Mouse (Mus musculus) c-Kit-positive CD71-negative TER-119-negative erythroid progenitor cells, embryonic 14.5 days (primary cell): ENCODE data around the gene Rp9.

Source experiments
- DNase-seq: peaks from one replicate; pipeline ENCODE4 v3.0.0-alpha.2; 2013; ENCODE audit warnings: low read depth

Rp9 gene

DNA sequence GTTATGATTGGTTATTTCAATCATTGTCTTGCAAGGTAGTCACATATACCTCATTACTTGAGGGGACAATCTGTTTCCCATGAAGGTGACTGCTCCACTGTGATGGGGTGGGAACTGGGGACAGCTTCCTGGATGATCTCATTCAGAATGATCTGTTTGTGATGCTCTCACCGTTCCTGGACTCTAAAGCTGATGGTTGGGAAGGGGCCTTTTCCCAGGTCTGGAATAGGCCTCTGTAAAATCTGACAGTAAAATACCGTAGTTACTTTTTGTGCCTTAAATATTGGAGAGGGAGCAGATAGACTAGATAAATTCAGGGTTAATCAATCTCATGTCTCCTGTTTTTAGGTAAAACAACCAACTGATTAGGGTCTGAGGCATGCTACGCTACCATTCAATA lies at the start of gene Rp9:
Gene Rp9 (minus strand): TSS at position 101 of the 400 bp plus-strand sequence.
- no peak for DNase-seq

GRCm38 (mm10) chr9:22518394-22519041 lies 49.0 kb upstream of the Rp9 start:
- peak; percentile 46 for DNase-seq

DNA sequence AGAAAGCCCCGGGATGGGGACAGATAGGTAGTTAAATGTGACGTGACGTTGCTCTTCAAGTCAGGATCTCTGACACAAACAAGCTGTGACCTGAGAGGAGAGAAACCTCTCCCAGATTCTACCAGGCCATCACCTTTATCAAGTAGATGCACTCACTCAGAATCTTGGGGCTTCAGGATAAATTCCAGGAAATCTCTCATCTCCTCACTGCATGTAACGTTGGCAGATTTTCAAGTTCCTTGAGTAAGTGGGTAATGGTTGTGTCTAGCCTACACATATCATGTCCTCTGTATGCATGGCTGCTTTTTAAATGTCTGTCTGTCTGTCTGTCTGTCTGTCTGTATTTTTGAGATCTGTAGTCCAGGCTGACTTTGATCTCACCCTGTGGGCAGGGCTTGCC lies 45.5 kb upstream of the Rp9 start:
- no peak for DNase-seq

- no peak for DNase-seq
Observed at GRCm38 (mm10) chr9:22505574-22505973, 36.0 kb upstream of the Rp9 start.

DNA sequence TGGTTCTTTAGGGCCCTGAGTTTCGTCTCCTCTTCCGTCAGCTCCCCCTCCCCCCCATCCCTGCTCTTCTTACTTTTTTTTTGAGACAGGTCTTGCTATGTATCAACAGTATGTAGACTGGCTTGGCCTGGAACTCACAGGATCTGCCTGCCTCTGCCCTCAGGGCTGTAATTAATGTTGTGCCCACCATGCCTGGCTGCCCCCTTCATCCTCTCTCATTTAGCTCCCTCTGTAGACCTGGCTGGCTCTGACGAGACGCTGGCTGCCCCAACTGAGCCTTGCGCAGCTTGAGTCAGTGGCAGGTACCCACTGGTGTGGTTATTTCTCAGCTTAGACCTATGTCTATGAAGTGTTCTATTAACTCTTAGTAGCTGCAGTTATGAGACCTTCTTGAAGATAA lies 34.0 kb upstream of the Rp9 start:
- no peak for DNase-seq

DNA sequence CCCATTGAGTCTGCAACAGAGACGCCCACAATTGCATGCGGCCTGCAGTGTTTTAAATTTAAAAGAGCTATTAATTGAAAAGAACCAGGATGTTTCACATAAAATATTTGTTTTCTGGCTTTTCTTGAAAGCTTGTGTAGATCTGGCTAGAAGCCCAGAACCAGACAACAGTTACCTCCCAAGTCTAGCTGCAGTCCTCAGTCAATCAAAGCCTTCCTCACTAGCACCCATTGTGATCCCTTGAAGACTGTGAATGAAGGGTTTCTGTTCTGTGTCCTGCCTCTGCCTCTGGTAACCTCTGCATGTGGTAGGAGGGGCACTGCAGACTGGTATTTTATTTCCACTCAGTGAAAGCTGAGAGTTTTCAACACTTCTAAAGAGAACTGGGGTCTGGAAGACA lies 33.4 kb upstream of the Rp9 start:
- DNase-seq = no peak

DNA sequence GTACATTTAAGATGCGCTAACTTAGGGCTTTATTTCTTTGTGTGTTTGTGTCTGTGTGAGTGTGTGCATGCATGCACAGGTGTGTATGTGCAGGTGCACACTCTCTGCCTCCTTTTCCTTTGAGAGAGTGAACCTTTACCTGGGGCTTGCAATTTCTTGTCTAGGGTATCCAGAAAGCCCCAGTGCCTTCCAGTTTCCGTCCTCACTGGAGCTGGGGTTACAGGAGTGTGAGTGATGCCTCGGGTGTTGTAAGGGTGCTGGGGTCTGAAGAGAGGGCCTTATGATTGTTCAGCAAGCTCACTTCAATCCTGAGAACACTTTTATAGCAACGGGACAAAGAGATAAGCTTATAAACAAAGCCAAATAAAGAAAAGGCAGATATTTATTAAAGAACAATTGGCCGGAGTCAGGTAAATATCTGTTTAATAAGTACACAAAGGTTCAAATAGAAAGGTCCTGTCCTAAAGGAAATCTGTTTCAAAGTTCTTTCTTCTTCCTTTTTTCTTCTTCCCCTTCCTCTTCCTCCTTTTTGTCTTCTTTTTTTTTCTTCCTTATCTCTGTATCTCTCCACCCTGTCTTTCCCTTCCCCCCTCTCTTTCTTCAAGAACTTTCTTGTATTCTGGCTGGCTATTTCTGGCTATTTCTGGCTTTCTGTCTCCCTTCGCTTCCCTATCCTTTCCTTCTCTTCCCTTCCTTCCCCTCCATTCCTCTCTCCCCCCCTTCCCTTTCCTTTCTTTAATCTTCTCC lies 27.7 kb upstream of the Rp9 start:
- DNase-seq = no peak

DNA sequence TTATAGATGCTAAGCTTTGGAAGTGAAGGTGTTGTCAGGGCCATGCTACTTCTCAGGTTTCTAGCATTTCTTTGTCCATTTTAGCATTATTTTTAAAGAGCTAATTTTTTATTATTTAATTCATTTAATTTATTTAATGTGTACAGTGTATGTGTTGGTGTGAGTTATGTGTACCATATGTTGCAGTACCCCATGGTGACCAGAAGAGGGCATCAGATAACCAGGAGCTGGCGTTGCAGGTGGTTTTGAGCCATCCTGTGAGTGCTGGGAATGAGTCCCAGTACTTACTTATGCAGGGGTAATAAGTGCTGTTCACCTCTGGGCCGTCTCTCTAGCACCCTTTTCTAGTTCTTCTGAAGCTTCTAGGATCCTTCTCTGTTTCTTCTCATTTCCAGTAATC lies 25.6 kb upstream of the Rp9 start:
- DNase-seq = no peak

GRCm38 (mm10) chr9:22494203-22494807 lies 24.8 kb upstream of the Rp9 start:
- no peak for DNase-seq

DNA sequence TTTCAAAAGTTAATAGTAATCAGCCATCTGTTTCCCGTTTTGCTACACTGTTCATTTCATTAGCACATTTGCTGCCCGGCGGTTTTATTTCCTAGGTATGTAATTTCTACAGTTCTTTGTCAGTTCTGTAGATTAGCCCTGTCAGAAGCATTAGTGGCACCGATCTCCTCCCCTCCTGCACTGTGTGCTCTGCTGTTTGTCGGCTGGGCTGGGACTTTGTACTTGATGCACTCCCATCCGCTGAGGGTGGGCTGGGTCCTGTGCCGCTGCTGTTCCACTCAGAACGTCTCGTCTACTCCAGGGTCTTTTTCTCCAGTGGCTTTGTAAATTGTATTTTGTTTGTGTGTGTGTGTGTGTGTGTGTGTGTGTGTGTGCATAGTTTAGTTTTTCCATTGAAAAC lies 19.4 kb upstream of the Rp9 start:
- no peak for DNase-seq

DNA sequence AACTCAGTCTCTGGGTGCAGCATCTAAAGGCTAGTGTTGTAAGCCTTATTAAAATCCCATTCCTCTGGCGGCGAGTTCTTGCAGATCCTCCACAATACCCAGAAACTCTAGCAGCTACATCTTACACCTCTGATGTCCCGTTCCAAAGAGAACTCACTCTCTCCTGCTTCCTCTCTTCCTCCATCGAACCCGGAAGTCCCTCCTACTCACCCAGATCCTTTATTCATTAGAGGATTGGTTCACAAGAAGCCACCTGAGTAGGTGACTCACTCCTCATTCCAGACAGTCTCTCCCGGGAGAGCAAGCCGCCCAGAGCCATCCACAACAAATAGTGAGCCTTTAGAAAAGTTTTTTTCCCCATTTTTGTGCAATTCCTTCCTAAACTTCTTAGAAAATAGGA lies 16.7 kb upstream of the Rp9 start:
- no peak for DNase-seq

DNA sequence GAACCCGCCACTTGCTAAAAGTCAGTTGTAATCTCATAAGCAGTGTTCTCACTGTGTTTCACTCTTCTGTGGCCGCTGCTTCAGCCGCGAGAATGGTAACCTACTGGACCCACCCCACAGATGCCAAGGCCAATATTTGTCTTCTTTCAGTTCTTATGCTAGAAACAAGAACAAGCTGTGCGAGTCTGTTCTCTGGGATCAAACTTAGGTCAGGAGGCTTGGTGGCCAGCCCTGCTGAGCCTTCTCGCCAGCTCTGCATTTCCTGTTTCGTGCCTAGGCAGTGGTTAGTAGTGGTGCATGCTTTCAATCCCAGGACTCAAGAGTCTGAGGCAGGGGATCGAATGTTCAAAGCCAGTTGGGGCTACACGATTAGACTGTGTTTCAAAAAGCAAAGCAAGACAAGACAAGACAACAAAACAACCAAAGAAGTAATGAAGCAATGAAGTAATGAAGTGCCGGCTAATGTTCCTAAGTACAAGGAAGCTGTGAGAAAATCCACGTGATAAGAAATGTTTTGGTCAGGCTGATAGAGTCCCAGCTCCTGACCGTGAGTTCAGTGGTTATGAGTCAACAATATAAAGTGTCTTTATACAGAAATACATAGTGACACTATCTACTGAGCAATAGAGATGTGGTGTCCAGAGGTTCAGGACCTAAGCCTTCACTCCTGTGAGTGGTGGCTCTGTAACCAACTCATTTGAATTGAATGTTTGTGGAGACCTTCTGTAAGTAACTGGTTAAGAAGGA lies 15.2 kb upstream of the Rp9 start:
- DNase-seq = no peak

GRCm38 (mm10) chr9:22483866-22484561 lies 14.5 kb upstream of the Rp9 start:
- DNase-seq = no peak

DNA sequence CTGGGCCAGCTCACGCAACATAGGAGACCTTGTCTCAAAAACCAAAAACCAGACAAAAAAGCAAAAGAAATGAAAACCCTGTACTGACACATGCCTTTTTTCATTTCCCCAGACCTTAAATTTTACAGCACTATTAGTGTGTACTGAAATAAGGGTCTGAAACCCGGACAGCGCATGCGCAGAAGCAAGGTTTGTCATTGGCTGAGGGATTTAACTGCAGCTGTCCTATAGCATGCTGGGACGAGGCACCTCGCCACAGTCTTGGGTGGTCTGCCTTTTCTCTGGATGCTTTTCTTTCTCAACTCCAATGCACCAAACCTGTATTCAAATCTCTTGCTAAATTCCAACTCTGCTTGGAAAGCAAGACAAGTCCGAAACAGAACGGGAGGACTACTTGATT lies 9.4 kb upstream of the Rp9 start:
- DNase-seq = no peak

GRCm38 (mm10) chr9:22476265-22476664 lies 6.7 kb upstream of the Rp9 start:
- no peak for DNase-seq

DNA sequence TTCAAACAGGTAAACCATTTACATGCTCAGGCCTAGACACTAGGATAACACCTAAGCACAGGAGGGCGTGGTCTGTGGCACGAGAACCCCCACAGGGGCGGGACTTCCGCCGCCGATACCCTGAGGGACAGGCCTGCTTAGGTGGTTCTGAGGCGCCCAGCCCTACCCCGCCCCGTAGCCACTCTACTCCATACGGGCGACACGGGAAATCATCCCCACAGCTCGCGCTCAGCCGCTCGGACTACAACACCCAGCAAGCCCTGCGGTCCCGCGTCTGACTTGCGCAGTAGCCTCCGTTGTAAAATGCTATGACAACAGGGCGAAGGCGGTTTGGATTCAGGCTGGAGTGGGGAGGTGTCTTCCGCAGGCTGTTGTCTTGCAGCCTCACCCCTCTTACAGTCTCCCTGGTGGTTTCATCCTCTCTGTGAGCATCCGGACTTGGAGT lies 5.9 kb upstream of the Rp9 start, which contains the start of gene Bbs9:
Gene Bbs9 (plus strand): TSS at position 292 of the 445 bp plus-strand sequence.
- peak; percentile 85 for DNase-seq

GRCm38 (mm10) chr9:22468899-22469259 lies 664 bp downstream of the Rp9 start:
- DNase-seq = no peak

DNA sequence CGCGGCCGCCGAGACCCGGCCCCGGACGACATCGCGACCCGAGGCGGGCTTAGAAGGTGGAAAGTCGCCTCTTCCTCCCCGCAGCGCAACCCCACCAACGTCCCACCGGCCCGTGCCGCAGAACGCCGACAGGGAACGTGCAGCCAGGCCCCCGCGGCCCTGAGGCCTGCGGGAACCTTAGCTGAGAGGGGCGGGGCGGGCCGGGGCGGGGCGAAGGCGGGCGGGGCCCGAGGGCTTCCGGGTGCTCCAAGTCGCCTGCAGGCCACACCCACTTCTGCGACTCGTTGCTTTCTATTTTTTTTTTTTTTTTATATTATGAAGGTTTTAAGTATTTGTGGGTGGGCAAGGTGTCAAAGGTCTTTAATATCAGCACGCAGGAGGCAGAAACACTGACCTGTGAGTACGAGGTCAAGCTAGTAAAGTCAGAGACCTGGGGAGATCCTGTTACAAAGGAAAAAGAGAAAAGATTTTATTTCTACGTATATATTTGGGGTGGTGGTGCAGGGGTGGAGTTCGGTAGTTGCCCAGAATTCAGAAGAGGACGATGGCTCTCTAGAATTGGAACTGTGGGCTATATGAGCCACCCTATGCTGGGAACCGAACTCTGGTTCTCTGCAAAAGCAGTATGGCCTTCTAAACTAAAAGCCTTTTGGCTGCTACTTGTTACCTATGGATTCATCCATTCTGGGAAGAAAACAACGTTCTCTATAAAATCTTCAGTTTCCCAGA lies 1.2 kb downstream of the Rp9 start:
- peak; percentile 72 for DNase-seq

GRCm38 (mm10) chr9:22467371-22468169 lies 2.0 kb downstream of the Rp9 start:
- DNase-seq = no peak

- no peak for DNase-seq
Observed at GRCm38 (mm10) chr9:22466212-22466611, 3.3 kb downstream of the Rp9 start.
